Mouse (Mus musculus) layer of hippocampus, postnatal 25 days (tissue): ENCODE data around the gene Cwc27. TPM values are rescaled to one million over a fixed set of nuclear protein-coding genes. Genes with fewer than 3 reads are reported as not detected.

Experiments used
- DNase-seq, 2 experiments: peaks; one replicate each; pipeline ENCODE4 v3.0.0; 2022; ENCODE audit warnings: mixed read lengths in 2 of 2, low spot score in 1 of 2; ENCODE audit errors: extremely low spot score in 1 of 2
- total RNA-seq, 2 experiments: library from RNA; stranded (reverse); gene quantifications; 2 replicates each; pipeline ENCODE4 v1.2.3; 2021

The Cwc27 gene
- total RNA-seq, 2 experiments from 2014 or later, result 16.9 to 19.8 TPM

- DNase-seq, result no peak
These were observed 29.7 kb downstream of the Cwc27 start for GRCm38 (mm10) chr13:104787260-104787659.

- no peak for DNase-seq
These were observed 37.8 kb downstream of the Cwc27 start for GRCm38 (mm10) chr13:104779104-104779670.

GRCm38 (mm10) chr13:104763193-104763592 lies 53.7 kb downstream of the Cwc27 start:
- DNase-seq, result no peak

GRCm38 (mm10) chr13:104762401-104762800 lies 54.5 kb downstream of the Cwc27 start:
- no peak for DNase-seq

GRCm38 (mm10) chr13:104759381-104759780 lies 57.6 kb downstream of the Cwc27 start:
- DNase-seq, result no peak

- DNase-seq, result no peak
These were observed 69.9 kb downstream of the Cwc27 start for GRCm38 (mm10) chr13:104747032-104747431.

- DNase-seq, result no peak
These were observed 74.1 kb downstream of the Cwc27 start for GRCm38 (mm10) chr13:104742866-104743265.

GRCm38 (mm10) chr13:104729261-104730046 lies 87.5 kb downstream of the Cwc27 start:
- no peak for DNase-seq

GRCm38 (mm10) chr13:104727681-104728080 lies 89.3 kb downstream of the Cwc27 start:
- DNase-seq, result no peak

- DNase-seq, result no peak
These were observed 96.8 kb downstream of the Cwc27 start for GRCm38 (mm10) chr13:104720133-104720532.

GRCm38 (mm10) chr13:104694612-104695355 lies 122.2 kb downstream of the Cwc27 start:
- peak in 1 of 2 experiments; percentile 15 for DNase-seq

- DNase-seq, result no peak
These were observed 124.2 kb downstream of the Cwc27 start for GRCm38 (mm10) chr13:104692710-104693109.

GRCm38 (mm10) chr13:104685537-104685936 lies 131.4 kb downstream of the Cwc27 start:
- DNase-seq, result no peak

- no peak for DNase-seq
These were observed 132.5 kb downstream of the Cwc27 start for GRCm38 (mm10) chr13:104684361-104685011.

GRCm38 (mm10) chr13:104681212-104681611 lies 135.7 kb downstream of the Cwc27 start:
- no peak for DNase-seq

GRCm38 (mm10) chr13:104661188-104661587 lies 155.8 kb downstream of the Cwc27 start:
- DNase-seq, result no peak

- no peak for DNase-seq
These were observed 156.8 kb downstream of the Cwc27 start for GRCm38 (mm10) chr13:104660042-104660680.

- no peak for DNase-seq
These were observed 160.2 kb downstream of the Cwc27 start for GRCm38 (mm10) chr13:104656666-104657272.

GRCm38 (mm10) chr13:104655137-104655536 lies 161.8 kb downstream of the Cwc27 start:
- DNase-seq, result no peak

GRCm38 (mm10) chr13:104651763-104652162 lies 165.2 kb downstream of the Cwc27 start:
- no peak for DNase-seq
